Mouse (Mus musculus): ENCODE data around the gene Ggn. TPM values are rescaled to one million over a fixed set of nuclear protein-coding genes. Genes with fewer than 3 reads are reported as not detected.

The Ggn gene
- polyA plus RNA-seq (2017; shearing (Covaris generic)): 0.14 TPM

GRCm38 (mm10) chr7:29170066-29170754 is at the start of gene Ggn, which contains the start of gene Spred3:
Gene Ggn (plus strand): TSS chr7:29170210.
Gene Spred3 (minus strand): TSS chr7:29170411.

GRCm38 (mm10) chr7:29124970-29125369 is 45.0 kb upstream of the Ggn start, which contains the start of gene Ryr1:
Gene Ryr1 (minus strand): TSS chr7:29125179.

DNA sequence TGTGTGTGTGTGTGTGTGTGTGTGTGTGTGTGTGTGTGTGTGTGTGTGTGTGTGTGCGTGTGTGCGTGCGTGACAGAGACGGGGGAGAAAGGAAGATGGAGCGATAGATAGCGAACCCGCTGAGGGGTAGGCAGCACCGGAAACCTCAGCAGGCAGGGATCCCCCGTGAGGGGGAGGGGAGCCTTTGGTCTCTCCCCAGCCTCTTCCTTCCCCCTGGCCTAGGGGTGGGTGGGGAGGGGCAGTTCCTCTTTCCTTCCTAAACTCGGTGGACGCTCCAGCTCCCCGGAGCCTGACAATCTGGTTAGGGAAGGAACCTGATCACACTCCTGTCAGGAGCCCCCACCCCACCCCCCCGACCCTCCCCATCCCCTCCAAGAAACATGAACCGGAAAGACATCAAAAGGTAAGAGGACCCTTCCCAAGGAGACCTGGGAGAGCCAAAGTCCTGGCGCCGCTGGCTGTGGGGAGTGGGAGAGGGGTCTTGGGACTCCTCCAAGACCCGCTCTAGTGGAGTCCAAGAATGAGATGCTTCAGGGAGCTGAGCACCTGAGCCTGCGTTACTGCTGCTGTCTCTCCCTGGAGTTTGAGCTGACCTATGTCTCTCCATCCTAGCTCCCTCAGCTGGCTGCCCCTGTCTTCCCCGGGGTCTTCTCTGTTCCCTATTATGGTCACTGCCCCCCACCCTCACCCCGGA is 35.2 kb upstream of the Ggn start, which contains the start of gene Rasgrp4:
Gene Rasgrp4, plus strand, starts transcription at position 159 of the 694 bp plus-strand sequence.

DNA sequence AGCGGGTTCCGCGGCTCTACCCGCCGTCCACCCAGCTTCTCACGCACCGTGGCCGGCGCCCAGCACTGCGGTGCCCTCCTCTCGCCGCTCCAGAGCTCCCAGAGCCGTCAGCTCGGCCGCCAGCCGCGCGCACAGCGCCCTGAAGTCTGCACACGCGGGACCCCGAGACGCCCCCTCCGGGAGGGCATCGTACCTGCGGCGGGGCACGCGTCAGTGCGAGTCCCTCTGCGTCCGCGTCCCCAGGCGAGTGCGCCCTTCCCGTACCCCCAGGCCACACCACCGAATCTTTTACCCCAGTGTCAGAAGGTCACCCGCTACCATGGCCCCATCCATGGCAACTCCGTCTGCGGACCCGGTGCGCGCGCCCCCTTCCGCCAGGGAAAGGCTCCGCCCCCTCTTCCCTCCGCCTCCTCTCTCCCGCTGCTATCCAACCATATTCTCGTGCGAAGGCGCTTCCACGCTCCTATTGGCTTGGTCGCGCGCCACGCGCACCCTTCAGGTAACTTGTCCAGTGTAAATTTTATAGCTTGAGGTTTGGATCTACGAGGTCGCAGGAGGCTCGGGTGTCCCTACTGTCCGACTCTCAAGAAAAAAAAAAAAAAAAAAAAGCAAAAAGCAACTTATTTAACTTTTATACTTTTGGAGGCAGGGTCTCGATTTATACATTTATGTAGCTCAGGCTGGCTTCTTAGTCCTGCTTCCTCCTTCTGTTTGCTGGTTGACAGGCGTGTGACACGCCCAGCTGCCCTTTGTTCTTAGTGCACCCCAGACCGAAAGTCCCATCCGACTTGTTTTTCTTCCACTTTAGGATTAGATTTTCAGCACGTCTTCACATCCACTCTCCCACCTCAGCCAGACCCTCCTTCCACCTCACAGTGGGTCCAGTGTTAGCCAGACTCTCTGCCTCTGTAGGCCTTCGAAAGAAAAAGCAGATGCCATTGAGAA is 13.9 kb upstream of the Ggn start, which contains the start of gene Fam98c:
Gene Fam98c, minus strand, starts transcription at position 397 of the 945 bp plus-strand sequence.

GRCm38 (mm10) chr7:29180077-29180853 is 10.3 kb downstream of the Ggn start, which contains the start of gene Psmd8:
Gene Psmd8 (minus strand): TSS chr7:29180701.

GRCm38 (mm10) chr7:29213675-29214082 is 43.7 kb downstream of the Ggn start, which contains the start of gene Catsperg1:
Gene Catsperg1 (minus strand): TSS chr7:29214035.

Other genes starting within 250 kb of the Ggn start
- 297 TPM for gene Actn4, start 207.9 kb upstream of the Ggn start, polyA plus RNA-seq (2017; shearing (Covaris generic))
- gene Eif3k, start 188.3 kb upstream of the Ggn start, polyA plus RNA-seq (2017; shearing (Covaris generic)): 355 TPM
- gene Map4k1, start 188.2 kb upstream of the Ggn start, polyA plus RNA-seq (2017; shearing (Covaris generic)): 107 TPM
- 0.02 TPM for gene Ryr1, start 45.0 kb upstream of the Ggn start, polyA plus RNA-seq (2017; shearing (Covaris generic))
- 0.92 TPM for gene Rasgrp4, start 35.4 kb upstream of the Ggn start, polyA plus RNA-seq (2017; shearing (Covaris generic))
- 72.0 TPM for gene Fam98c, start 14.0 kb upstream of the Ggn start, polyA plus RNA-seq (2017; shearing (Covaris generic))
- gene Spred3, start 201 bp downstream of the Ggn start, polyA plus RNA-seq (2017; shearing (Covaris generic)): not detected
- gene Psmd8, start 10.5 kb downstream of the Ggn start, polyA plus RNA-seq (2017; shearing (Covaris generic)): 210 TPM
- gene Catsperg1, start 43.8 kb downstream of the Ggn start, polyA plus RNA-seq (2017; shearing (Covaris generic)): 1.3 TPM
- gene Kcnk6, start 62.3 kb downstream of the Ggn start, polyA plus RNA-seq (2017; shearing (Covaris generic)): 0.42 TPM
- gene Yif1b, start 68.1 kb downstream of the Ggn start, polyA plus RNA-seq (2017; shearing (Covaris generic)): 40.5 TPM
- gene 2200002D01Rik, start 78.3 kb downstream of the Ggn start, polyA plus RNA-seq (2017; shearing (Covaris generic)): 2.0 TPM
- 154 TPM for gene Spint2, start 111.7 kb downstream of the Ggn start, polyA plus RNA-seq (2017; shearing (Covaris generic))
- not detected for gene Ppp1r14a, start 119.1 kb downstream of the Ggn start, polyA plus RNA-seq (2017; shearing (Covaris generic))
- gene Dpf1, start 133.7 kb downstream of the Ggn start, polyA plus RNA-seq (2017; shearing (Covaris generic)): not detected